Mouse (Mus musculus) spleen, adult 18-20 months (tissue): ENCODE measurements at regions not wholly inside any gene's neighbourhood (a gene's known extent, or its start where the extent isn't known, plus 50 kb on each side); places are given as distances from the start of the nearest gene placed in this dataset.

Source experiments
- DNase-seq, 2 experiments: peaks; one replicate each; pipeline ENCODE4 v3.0.0; 2022; ENCODE audit warnings: mixed read lengths in 2 of 2

DNA sequence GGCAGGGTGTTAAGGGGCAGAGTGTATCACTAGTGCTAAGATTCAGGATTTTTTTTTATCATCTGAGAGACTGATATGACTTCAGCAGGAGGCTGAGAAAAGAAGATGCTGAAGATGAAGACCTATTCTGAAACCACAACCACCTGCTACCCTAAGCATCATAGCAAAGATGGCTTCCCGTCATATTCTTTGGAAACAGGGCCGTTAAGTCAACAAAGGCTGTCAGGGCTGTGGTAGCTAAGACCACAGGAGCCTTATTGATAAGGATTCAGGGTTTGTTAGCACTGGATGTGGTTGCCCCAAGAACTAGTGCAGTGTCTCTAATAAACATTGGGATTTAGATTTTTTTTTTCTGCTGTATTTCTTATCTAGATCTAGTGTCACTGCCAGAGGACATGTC lies 56.7 kb upstream of the Rasgrp1 start:
- DNase-seq, result no peak

- DNase-seq, result no peak
Measured at GRCm38 (mm10) chr2:117403425-117404175, 60.8 kb upstream of the Rasgrp1 start.

- peak; percentile 42 to 50 for DNase-seq
Measured at GRCm38 (mm10) chr2:117405453-117405852, 62.7 kb upstream of the Rasgrp1 start.

- DNase-seq, result no peak
Measured at GRCm38 (mm10) chr2:117408241-117408640, 65.4 kb upstream of the Rasgrp1 start.

DNA sequence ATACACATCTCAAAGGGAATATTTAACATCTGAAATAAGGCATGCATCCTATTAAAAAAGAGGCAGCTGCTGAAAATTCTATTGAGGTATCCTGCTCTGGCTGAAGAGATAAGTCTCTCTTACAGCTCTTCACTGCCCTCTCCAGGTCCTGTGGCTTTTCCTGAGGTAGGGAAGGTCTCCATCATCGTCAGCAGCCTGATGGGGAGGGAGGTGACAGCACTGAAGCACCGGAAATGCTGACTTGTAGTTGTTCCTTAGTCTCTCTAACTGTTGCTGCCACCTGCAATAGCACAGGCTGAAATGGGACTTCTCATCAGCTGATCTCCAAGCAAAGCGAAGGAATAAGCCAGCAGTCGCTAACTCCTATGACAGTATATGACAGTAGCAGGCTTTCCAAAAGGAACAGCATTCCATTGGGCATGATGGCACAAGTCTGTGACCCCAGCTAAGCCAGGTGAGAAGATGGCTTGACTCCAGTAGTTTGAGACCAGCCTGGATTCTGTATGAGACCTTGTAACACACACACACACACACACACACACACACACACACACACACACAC lies 69.3 kb upstream of the Rasgrp1 start:
- DNase-seq, result no peak

DNA sequence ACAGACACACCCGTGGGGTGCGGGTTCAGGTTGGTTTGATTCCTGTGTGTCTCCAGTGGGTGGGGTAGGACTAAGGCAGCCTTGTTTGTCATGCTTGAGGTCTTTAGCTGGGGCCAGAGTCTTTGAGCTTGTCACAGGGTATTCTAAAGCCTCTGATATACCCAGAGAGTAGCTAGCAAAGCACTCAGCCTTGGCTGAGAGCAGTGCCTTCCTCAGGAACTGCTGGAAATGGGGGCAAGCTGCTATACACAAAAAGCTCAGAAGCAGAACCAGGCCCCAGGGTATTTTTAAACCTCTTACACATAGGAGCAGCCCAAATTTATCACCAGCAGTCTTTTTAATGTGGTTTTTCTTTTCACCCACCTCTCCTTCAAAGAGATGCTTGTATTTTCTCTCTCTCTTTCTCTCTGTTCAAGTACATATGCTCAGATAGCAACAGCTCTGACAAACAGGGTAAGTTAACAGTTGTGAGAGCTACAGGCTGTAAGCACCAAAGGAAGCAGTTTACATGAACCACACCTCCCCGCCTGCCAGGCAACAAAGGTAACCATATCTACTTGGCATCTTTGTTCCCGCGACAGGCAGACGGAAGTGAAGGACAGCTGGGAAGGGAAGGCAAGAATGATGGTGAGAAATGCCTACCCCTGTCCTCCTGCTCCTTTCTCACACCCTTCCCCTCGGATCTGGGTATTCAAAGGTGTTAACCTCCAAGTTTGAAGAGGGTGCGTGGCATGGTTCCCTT lies 74.6 kb upstream of the Rasgrp1 start:
- DNase-seq, result peak in 1 of 2 experiments; percentile 19

DNA sequence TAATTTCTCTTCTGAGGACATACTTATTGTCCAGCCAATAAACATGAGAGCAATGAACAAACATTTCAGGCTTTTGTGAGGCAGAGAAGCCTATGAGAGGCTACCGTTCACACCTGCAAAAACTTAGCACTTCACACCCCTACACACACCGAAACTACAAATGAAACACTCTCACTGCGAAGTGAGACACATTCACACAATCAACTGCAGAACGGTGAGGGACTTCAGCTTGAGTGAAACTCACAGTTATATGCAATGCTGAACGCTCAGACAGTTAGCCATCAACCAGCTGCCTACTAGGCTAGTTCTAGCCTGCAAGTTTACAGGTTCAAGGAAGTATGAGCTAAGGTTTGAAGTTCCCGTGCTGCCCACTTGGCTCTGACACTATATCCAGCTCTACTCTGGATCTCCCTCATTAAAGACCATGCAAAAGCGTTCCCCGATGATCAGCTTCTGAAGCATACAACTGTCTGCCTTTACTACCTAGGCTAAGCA lies 75.4 kb upstream of the Rasgrp1 start:
- DNase-seq, result no peak

- DNase-seq, result no peak
Measured at GRCm38 (mm10) chr2:117418711-117419110, 75.9 kb upstream of the Rasgrp1 start.

DNA sequence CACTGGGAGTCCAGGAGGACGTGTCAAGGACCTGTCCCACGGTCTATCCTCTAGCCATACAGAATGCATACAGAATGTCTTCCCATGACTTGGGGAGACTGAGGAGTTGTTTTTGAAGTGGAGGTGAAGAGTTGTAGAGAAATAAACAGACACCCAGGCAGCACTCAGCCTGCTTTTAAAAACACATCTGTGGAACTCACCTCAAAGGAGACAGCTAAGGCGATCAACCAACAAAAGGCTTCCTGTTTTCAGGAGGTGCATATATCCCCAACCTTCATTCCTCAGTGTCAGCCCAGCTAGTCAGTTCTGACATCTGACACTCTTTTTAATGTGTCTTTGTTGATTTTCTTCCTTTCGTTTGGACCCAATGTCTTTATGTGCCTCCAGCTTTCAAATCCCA lies 78.6 kb upstream of the Rasgrp1 start:
- DNase-seq, result no peak

DNA sequence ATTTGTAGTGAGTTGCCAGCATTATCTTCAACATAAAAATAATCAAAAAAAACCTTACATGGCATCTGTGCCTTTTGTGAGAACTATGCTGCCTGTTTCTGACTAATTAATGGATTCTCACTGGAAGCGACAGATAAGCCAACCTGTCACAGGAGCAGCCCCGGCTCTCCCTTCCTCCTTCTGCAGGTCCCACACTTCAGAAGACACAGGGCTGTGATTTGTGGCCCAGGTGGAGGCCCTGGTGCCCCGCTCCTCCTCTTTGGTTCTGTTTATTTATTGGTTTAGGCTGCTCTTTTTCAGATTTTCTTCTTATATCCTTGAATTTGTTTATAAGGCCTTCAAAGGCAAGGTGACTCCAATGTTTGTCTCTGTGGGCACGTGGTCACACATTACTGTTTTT lies 80.0 kb upstream of the Rasgrp1 start:
- no peak for DNase-seq

DNA sequence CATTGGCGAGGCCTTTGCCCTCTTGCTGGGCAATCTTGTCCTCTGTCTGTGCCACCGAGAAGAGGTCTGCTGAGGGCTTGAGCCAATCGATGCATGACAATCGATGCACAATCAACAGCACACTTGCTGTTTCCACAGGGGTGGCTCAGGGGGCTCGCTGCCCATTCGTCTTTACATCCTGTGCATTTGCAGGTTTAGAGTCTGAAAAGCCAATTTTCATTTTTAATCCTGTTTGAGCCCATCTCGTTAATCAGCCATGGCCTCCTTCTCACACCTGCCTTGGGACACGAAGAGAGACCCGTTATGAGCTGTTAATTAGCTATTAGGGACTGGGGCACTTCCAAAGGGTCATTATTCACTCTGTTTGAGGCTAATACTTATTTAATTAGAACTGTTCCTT lies 86.4 kb upstream of the Rasgrp1 start:
- no peak for DNase-seq

DNA sequence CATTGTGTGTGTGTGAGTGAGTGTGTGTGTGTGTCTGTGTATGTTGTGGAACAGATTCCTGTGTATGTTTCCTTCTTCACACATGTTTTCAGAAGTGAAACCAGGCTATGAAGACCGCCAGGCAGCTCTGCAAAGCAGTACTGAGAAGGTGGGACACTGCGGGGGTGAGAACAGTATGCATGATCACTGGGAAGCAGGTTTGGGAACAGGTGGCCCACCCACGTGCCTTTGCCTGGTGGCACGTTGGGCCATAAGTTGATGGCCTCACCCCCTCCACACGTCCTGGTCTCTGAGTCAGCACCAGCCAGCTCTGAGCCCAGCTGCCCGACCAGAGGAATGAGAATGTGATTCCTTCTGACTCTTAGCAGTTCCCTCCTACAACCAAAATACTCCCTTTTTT lies 89.2 kb upstream of the Rasgrp1 start:
- DNase-seq, result no peak

DNA sequence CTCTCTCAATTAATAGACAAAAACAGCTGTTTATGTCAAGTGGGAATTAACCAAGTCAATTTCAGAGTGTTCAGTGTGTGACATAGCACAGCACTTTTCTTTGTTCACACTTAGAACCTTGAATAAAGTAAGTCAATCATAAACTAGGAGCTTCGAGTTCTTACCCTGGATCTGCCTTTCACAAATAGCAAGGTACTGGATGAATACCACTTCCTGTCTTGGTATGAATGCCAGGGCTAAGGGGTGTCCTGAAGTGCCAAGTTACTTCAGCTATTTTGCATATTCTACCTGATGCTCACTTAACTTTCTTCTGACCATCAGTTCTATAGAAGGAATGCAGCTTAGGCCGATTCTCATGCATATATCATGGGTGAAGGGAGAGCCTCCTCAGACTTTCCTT lies 90.1 kb upstream of the Rasgrp1 start:
- no peak for DNase-seq

DNA sequence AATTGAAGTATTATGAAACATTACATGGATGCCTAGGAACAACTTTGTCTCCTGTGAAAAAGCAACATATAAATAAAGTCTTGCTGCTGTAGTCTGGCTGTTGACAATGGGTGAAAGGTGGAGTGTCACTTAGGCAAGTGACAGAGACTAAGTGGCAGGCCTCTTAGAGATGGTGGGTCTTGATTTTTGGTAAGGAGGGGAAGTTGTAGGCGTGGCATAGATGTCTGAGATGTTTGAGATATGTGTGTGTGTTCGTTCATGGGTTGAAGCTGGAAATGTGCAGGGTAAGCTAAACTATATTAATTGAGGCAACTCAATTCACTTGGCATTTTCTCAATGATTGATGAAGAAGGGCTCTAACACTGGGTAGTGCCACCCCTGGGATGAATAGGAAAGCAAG lies 90.7 kb upstream of the Rasgrp1 start:
- DNase-seq, result no peak

GRCm38 (mm10) chr2:117438079-117438478 lies 95.3 kb upstream of the Rasgrp1 start:
- peak in 1 of 2 experiments; percentile 13 for DNase-seq

DNA sequence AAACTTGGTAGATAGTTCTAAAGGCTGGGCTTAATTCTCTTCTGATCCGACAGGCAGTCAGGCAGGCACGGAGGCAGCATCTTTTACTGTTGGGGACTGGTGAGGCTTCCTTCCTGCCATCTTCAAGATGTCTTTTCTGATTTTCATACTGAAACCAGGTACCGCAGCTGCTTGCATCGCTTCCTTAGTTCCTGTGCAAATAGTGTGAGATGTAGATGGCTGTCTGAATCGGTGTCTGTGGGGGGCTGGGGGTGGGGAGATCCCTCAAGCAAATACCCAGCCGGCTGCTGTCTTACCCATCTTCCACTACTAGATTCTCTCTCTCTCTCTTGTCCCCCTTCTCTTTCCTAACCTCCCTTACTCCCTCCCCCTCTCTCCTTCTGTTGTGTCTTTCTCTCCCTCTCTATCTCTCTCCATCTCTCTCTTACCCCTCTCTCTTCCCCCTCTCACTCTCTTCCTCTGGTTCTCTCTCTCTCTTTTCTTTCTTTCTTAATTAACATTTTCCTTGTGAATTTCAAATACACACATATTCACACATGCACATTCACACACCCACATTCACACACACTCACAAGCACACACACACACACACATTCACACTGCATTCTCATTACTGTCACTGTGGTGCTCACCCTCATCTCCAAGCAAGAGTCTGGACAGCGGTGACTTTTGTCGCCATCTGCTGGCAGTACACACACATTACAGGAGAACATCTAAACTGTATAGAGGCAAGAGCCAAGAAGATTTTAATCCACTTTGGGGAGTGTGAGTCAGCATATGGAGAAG lies 96.0 kb upstream of the Rasgrp1 start:
- DNase-seq, result peak; percentile 52 to 72

DNA sequence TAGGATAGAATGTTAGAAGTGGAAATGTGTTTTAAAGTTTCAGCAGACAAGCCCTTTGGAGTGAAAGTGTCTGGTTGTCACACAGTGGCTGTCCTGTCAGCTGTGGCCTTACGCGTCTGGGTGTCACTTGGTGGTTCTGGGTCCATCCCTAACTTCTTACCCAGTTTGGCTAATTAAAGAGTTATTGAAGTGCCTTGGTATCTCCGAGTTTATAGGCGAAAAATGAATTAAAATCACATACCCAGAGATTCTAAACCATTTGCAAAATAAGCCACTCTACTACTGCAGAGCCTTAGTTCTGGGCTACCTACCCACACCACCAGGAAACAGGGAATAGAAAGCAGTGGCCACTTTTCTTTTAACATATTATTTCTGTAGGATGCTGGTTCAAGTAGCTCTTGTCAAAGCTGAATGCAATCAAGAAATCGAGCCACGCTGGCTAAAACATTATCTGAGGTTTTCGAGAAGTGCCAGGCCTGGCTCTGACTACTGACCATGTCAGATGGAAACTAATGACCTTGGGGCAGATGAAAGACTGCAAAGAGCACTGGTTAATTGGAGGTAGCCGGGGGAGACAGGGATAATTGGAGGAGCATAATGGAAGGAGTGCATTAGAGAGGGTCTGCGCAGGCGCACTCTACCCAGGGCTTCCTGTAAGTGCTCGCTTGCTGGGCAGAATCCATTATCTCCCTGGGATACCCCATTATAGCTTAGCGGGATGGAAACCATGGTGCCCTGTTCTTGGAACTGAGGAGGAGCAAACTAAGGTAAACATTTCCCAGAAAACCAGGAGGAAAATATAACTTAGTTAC lies 96.8 kb upstream of the Rasgrp1 start:
- no peak for DNase-seq

GRCm38 (mm10) chr2:117440801-117441281 lies 98.0 kb upstream of the Rasgrp1 start:
- no peak for DNase-seq

DNA sequence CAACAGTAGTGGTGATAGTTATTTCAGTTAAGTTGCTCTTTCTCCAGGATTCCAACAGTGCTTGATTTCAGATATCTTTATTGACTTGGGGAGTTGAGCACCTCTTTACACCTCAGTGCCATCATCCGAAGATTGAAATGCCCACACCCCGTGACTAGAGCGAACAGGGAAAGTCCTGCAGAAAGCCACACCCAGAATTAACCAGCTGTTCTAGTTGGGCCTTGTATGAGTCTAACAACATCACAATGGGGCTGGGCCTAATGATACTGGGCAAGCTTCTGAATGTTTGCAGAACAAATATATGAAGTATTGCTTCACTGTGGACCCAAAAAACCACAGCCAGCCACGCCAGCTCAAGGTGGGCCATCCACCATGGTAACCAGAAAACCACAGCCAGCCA lies 100.1 kb upstream of the Rasgrp1 start:
- DNase-seq, result no peak

DNA sequence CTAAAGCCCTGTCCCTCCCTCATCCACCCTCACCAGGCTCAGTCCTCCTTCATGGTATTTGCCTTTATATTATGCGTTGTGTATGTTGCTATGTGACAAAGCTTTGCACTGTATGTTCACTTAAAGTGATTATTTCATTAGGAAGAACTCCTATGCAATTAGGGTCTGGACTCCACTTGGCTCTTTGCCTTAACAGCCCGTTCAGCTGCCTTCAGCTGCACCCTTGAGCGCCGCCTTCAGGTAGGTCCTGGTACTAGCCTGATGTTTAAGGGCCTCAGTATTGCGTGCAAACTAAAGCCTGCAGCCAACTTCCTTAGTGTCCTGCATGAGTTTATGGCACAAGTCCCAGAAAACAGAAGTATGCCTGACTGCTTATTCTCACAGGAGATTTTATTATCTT lies 101.9 kb upstream of the Rasgrp1 start:
- DNase-seq, result peak; percentile 23 to 60

DNA sequence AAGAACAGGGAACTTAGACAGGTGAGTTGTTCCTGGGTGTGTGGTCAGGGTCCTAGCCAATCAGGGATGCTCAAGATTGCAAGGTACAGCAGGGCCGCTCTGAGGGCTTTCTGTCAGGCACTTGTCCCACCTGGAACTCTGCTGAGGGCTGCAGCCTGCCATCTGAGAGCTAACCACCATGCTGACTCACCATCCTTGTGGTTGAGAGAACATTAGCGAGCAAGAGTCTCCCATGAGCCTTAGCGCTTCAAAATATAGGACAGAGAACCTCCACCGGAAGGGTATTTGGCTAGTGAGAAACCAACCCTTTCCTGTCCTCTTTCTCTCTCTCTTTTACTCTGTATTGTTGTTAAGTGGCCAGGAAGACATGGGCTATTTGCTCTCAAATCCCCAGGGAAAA lies 104.1 kb upstream of the Rasgrp1 start:
- DNase-seq, result no peak
